Mouse (Mus musculus) CD4-positive helper T cell, adult 2 months (primary cell): ENCODE measurements around the gene Scube1.

ENCODE experiments used
- DNase-seq: peaks from one replicate; pipeline ENCODE4 v3.0.0-alpha.2; 2012; ENCODE audit warnings: low read depth, missing footprints, low spot score

The Scube1 gene

GRCm38 (mm10) chr15:83709889-83710774 lies 14.7 kb downstream of the Scube1 start:
- DNase-seq, result no peak

- DNase-seq, result no peak
Measured at GRCm38 (mm10) chr15:83706528-83707199, 18.2 kb downstream of the Scube1 start.

- no peak for DNase-seq
Measured at GRCm38 (mm10) chr15:83700593-83700923, 24.3 kb downstream of the Scube1 start.

- no peak for DNase-seq
Measured at GRCm38 (mm10) chr15:83699834-83700592, 24.8 kb downstream of the Scube1 start.

GRCm38 (mm10) chr15:83699132-83699833 lies 25.5 kb downstream of the Scube1 start:
- no peak for DNase-seq

GRCm38 (mm10) chr15:83696681-83697381 lies 28.0 kb downstream of the Scube1 start:
- no peak for DNase-seq

GRCm38 (mm10) chr15:83695159-83695558 lies 29.7 kb downstream of the Scube1 start:
- no peak for DNase-seq

GRCm38 (mm10) chr15:83691901-83692361 lies 32.9 kb downstream of the Scube1 start:
- DNase-seq, result no peak

GRCm38 (mm10) chr15:83689946-83690345 lies 34.9 kb downstream of the Scube1 start:
- DNase-seq, result no peak

GRCm38 (mm10) chr15:83686601-83687000 lies 38.2 kb downstream of the Scube1 start:
- no peak for DNase-seq

GRCm38 (mm10) chr15:83685950-83686349 lies 38.9 kb downstream of the Scube1 start:
- DNase-seq, result no peak

- DNase-seq, result no peak
Measured at GRCm38 (mm10) chr15:83683051-83683561, 41.7 kb downstream of the Scube1 start.

GRCm38 (mm10) chr15:83680300-83680699 lies 44.5 kb downstream of the Scube1 start:
- no peak for DNase-seq

GRCm38 (mm10) chr15:83679729-83680128 lies 45.1 kb downstream of the Scube1 start:
- no peak for DNase-seq

GRCm38 (mm10) chr15:83678606-83679005 lies 46.2 kb downstream of the Scube1 start:
- DNase-seq, result no peak

GRCm38 (mm10) chr15:83678089-83678488 lies 46.7 kb downstream of the Scube1 start:
- no peak for DNase-seq

- DNase-seq, result no peak
Measured at GRCm38 (mm10) chr15:83677098-83677497, 47.7 kb downstream of the Scube1 start.

- DNase-seq, result no peak
Measured at GRCm38 (mm10) chr15:83676286-83676685, 48.5 kb downstream of the Scube1 start.

- no peak for DNase-seq
Measured at GRCm38 (mm10) chr15:83673621-83674020, 51.2 kb downstream of the Scube1 start.

- DNase-seq, result no peak
Measured at GRCm38 (mm10) chr15:83667501-83667900, 57.3 kb downstream of the Scube1 start.

GRCm38 (mm10) chr15:83666418-83666817 lies 58.4 kb downstream of the Scube1 start:
- DNase-seq, result no peak
